Mouse (Mus musculus): ENCODE measurements around the gene Gm11444.

Gm11444 gene

GRCm38 (mm10) chr11:85850233-85850632 lies at the start of gene Gm11444:
Gene Gm11444, minus strand, starts transcription at chr11:85850333.
- no peak for DNase-seq

DNA sequence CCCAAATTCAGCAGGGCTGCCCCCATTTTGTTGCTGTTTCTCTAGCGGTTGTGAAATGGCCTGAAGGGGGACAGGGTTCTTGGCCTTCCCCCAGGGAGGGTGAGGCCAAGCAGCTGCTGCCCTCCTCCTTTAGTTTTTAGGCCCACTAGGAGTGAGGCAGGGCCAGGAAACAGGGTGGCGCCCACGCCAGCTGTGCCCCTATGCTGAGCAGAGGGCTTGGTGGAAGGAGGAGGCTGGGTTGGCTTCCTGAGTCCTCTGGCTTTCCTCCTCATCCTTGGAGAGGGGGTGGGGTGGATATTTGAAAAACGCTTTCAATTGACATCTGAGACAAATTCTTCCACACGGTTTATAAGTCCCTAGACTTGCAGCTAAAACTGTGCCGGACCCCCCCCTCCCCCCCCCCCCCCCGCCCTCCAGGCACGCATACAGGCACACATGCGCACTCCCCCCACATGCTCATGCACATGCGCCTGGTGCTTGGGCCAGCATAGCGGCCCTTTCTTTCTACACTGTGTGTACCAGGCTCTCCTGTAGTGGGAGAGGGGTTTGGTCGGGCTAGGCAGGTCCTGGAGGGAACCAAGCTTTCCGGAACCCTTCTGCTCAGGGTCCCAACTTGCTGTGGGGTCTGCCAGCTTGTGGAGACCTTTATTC lies 46.3 kb upstream of the Gm11444 start:
- DNase-seq: no peak

DNA sequence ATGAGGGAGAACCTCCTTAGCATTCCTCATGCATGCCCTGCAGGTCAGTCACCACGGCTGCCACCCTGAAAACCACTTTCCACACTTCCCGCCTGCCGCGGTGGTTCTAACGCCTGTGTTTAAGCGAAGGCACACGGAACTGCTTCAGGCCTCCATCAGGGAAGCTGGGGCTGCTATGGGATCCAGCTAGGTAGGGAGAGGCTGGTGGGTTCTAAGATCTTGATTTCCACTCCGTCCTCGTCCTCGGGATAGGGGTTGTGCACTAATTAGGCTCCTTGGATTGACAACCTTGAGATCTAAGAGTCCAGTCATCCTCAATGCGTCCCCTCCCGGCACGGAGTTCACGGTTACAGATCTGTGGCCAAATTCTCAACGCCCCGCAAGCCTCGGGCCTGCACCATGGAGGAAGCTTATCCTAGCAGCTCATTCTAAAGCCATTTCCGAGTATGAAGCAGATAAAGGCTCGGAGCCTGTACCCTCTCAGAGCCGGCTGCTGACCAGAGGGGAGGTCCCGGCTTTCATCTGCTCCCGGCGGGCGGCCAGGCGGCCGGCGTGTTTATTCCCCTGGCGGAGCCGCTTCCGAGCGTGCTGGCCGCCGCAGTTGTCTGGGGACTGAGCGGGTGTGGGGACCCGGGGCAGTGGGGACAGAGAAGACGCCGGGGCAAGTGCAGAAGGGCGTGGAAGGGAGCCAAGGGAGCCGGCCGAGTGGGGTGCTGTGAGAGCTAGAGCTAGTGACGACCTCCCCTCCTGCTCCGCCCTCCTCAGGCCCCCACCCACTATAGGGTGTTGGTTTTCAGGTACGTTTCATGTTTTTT lies 44.8 kb upstream of the Gm11444 start:
- no peak for DNase-seq

DNA sequence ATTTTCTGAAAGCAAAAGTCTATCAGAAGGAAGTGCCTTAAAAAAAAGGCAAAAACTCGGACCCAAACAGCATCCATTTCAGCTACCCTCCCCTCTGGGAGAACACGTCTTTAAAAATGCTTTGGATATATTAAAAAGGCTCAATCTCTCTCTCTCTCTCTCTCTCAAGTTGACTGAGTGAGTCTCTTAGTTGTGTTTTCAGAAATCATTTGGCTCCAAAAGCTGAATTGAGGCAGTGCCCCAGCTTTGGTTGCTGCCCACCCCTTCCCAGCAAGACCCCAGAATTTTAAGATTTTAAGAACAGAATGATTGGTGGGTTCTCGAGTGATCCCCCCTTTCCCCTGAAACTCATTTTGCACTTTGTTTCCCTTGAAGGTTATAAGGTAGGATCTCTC lies 44.0 kb upstream of the Gm11444 start:
- no peak for DNase-seq

DNA sequence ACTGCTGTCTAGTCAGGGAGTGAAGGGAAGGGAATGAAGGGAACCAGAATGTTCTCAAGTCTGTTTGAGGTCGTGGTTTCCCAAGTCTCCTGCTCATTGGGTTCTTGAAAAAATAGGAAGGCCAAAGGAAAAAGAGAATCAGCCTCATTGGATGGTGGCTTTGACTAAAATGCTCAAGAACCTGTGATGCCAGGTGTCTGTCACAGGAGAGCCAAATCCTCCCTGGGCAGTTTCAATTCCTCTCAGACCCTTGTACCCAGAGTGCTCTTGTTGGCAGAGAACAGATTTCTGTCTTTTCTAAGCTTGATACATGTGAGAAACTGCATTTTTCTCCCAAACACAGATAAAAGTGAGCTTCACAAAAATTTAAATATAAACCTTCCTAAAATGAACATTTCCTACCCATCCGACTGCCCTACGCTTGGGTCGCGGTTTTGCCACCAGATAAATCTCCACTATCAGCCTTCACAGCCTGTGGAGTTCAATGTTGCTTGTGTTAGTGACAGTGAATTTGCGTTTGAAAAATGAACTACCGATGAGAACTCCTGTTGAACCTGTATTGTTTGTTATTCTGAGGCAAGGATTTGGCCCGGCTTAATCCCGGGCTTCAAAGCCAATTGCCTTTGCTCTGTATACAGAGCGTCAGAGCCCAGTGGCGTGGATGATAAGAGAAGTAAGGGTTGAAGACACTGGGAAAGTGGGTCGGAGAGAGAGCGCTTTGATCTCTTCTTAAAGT lies 43.4 kb upstream of the Gm11444 start:
- no peak for DNase-seq

- no peak for DNase-seq
Measured at GRCm38 (mm10) chr11:85892771-85893170, 42.6 kb upstream of the Gm11444 start.

DNA sequence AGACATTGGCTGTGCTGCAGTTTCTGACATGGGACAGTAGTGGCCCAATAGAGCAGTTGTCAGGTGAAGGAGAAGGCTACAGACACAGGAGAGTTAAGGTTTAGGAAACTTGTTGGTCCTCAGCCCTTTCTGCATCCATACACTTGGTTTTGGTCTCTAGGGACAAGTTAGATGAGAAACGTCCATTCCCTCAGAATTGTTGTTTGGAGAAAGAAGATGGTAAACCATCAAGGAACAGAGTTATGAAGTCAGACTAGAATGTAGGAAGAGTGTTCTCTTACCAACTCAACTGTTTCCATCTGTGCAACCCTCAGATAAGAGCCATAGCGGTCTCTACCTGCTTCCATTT lies 41.5 kb upstream of the Gm11444 start:
- no peak for DNase-seq

- DNase-seq: no peak
Measured at GRCm38 (mm10) chr11:85891010-85891691, 41.0 kb upstream of the Gm11444 start.

- DNase-seq: no peak
Measured at GRCm38 (mm10) chr11:85890563-85890845, 40.4 kb upstream of the Gm11444 start.

DNA sequence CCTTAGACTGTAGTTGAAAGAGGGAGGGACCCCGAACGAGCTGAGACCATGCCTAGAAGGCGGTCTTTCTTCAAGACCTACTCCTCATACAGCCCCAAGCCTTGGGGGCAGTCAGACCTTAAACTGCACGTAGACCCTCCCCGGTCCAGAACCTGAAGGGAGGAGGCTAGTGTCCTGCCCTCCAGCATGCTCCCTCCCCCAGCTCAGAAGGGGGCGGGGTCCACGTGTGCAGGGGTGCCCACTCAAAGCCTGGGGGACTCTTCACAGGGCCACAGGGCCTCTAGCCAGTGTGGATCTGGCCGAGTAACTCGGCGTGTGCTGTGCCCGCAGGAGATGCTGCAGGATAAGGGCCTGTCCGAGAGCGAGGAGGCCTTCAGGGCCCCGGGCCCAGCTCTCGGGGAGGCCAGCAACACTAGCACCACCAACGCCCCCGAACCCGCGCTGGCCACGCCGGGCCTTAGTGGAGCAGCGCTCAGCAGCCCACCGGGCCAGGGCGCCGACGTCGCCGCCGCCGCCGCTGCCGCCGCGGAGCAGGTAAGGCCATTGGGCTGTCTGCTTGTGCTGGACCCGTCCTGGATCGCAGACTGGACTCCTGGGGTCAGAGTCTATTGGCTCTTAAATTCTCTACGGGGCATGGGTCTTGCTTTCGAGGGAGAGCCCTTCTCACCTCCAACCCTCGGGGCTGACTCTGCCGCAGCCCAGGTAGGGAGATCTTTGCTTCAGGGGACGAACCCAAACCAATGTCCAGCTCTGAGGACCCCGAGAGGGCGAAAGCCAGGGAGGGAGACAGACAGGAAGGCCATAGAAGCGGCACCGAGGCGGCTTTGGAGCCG lies 39.8 kb upstream of the Gm11444 start:
- DNase-seq: no peak

DNA sequence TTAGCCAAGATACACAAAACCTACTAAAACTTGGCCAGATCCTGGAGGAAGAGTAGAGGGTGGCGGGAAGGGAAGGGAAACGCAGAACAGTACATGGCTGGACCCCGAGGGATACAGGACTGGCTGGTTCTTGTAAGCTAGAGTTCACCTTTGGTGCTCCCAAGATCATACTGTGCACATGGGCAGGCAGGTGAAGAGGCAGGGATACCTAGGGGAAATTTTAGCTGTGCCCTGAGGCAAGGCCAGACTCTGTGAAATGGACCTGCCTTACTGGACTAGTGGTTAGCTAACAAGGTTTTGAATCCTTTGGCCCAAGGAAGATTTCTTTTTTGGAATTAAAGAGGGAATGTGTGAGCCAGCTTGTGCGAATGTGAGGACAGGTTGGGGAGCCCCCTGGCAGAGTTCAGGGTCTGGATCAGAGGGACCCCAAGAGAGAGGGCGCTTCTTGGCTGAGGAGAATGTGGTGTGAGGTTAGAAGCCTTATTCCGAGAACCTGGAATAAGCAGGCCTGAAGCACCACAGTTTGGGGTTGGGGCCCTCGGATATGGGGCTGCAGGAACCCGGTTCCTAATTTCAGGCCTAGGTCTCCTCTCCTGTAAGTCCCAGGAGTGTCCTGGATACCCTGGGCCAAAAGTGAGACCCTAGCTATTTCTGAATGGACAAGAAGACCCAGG lies 39.1 kb upstream of the Gm11444 start:
- DNase-seq: no peak

- DNase-seq: no peak
Measured at GRCm38 (mm10) chr11:85888451-85888961, 38.4 kb upstream of the Gm11444 start.

DNA sequence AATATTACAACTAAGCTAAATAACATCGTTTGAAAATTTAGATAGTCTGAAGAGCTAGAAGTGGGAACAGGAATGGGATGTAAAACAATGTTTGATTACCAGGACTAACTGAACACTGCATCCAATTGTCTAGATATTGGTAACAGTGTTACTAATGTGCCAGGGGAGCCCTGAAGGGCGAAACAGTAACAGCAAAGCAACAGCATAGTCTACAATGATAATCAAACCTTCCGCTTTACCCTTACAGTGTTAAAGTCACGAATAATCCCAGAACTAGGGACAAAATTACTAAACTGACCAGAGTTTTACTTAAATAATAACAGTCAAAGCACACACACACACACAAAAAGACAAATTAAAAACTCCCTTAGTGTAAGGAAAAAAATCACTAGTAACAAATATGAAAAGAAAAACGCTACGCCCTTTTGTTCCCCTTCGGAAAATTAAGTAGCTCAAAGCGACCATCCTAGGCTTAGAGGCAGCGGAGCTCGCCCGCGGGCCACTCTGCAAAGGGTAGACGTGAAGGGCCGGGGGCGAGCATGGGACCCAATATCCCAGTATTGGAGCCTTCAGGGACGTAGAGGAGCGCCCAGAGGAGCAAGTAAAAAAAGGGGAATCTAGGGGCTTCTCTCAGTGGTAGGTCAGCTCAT lies 37.8 kb upstream of the Gm11444 start:
- DNase-seq: no peak

- DNase-seq: no peak
Measured at GRCm38 (mm10) chr11:85887273-85887672, 37.1 kb upstream of the Gm11444 start.

DNA sequence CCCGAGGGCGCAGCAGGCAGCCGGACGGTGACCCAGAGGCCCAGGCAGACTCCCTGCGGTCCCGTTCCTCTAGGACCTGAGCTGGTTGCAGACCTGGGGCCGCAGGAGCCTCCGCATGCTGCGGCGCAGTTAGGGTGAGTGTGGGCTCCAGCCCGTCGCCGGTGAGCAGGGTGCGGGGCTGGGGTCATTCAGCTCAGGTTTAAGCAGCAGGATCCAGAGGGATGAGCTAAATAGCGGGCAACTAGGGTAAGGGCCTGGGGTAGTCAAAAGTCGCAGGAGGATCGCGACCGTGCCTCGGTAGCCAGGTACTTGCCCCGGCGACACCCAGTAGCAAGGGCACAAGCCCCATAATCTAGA lies 36.3 kb upstream of the Gm11444 start:
- DNase-seq: no peak

- no peak for DNase-seq
Measured at GRCm38 (mm10) chr11:85885665-85886428, 35.7 kb upstream of the Gm11444 start, which contains the start of gene Tbx4. Gene Tbx4, plus strand, starts transcription at chr11:85886422.

DNA sequence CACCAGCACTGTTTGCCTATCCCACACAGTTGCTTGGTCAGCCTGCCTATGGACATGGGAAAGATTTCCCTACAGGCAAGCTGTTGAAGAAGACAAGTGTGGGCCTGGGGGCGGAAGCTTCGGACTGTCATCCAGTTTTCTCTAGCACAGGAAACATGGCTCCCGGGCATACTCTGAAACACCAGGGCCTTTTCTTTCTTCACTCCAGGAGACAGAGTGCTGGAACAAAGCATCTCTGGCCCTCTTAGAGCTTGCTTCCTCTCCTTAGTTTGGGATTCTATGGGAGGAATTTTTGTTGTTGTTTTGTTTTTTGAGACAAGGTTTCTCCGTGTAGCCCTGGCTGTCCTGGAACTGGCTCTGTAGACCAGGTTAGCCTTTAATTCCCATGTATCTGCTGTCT lies 34.4 kb upstream of the Gm11444 start:
- DNase-seq: no peak

GRCm38 (mm10) chr11:85876059-85876788 lies 26.1 kb upstream of the Gm11444 start:
- DNase-seq: no peak

DNA sequence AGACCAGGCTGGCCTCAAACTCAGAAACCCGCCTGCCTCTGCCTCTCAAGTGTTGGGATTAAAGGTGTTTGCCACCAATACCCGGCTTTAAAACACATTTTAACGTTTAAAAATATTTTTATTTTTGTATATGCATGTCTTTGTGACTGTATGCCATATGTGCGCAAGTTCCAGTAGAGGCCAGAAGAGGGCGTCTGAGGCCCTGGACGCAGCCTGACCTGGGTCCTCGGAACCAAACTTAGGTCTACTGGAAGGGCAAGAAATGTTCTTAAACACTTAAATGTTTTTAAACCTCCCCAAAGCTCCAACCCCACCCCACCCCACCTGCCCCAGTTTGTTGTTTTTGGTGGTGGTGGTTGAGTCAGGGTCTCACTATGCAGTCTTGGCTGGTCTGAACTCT lies 14.2 kb upstream of the Gm11444 start:
- DNase-seq: no peak
